8 mouse cellular contexts compared by ENCODE assay signal in the genomic region with DNA sequence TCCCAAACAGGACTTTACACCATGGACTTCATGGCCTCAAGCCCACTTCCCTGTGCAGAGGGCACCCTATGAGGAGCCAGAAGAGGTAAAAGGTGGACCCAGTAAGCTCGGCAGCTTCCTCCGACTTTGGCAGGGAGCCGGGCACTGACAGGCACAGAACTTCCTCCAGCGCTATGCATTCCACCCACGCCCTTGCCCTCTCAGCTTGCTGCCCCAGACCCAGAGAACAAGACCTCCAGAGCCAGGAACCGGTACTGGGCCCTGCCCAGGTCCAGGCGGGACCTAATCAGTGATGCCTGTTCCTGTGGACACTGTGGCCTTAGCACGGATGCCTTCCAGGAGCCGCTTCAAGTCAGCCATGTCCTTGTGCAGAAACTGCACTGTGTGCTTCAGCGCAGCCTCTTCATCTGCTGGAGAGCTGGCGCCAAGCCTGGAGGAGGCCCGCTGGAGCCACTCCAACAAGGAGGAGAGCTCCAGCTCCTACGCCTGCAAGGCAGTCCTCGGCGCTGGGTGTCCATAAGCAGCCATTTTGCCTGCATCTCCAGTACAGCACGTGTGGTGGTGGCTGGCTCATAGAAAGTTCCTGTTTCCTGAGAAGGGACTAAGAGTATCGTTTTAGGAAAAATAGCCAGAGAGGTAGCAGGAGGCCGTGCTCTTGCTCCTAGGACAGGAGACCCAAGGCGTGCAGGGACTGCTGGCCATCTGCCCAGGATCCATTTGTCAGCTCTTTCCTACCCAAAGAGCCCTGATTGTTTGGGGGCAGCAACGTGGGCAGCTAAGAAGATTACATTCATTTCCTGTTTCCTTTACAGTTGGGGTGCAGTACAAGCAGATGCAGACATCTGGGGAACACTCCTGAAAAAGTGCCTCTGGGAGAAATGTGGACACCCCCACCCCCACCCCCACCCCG. TPM values are rescaled to one million over a fixed set of nuclear protein-coding genes. Genes with fewer than 3 reads are reported as not detected.
DNase-seq lines count a peak whose midpoint lies in the region; ATAC-seq lines count a peak whose summit lies in the region.

No protein-coding gene starts in this region.

- no peaks in the 10 kb centered on the region for H3K9me3 ChIP-seq in hindbrain, embryonic 12.5 days (replicated peaks)
- H3K9me3 ChIP-seq in hindbrain, embryonic 10.5 days = no peaks in the 10 kb centered on the region
- no peaks in the 10 kb centered on the region for H3K9me3 ChIP-seq in intestine, embryonic 16.5 days (ENCODE audit: control insufficient read depth, low read length)

- no peak overlapping the region for H3K4me3 ChIP-seq in hindbrain, embryonic 12.5 days
- H3K4me3 ChIP-seq in hindbrain, embryonic 10.5 days = no peak overlapping the region
- H3K4me3 ChIP-seq in intestine, embryonic 16.5 days (ENCODE audit: low read length) = peak overlapping the region; percentile 34

- peaks cover 6% of the 10 kb centered on the region; the same call in 1 of the 2 replicates for H3K4me1 ChIP-seq in hindbrain, embryonic 12.5 days
- no peaks in the 10 kb centered on the region for H3K4me1 ChIP-seq in hindbrain, embryonic 10.5 days (replicated peaks)
- H3K4me1 ChIP-seq in intestine, embryonic 16.5 days (ENCODE audit: control insufficient read depth, insufficient read depth, low read length) = peaks cover 10% of the 10 kb centered on the region

- no peaks in the 10 kb centered on the region for H3K27me3 ChIP-seq in hindbrain, embryonic 12.5 days
- H3K27me3 ChIP-seq in hindbrain, embryonic 10.5 days (ENCODE audit: insufficient read depth, poor library complexity, severe bottlenecking) = 0 out of 2 replicates have a peak, but pooled peaks cover 4% of the 10 kb centered on the region
- no peaks in the 10 kb centered on the region for H3K27me3 ChIP-seq in intestine, embryonic 16.5 days (replicated peaks; ENCODE audit: control insufficient read depth, insufficient read depth, low read length)

- no peak for DNase-seq in hindbrain, embryonic 10.5 days (ENCODE audit: low spot score)
- peak; percentile 94 for DNase-seq in cerebellum, adult 9-11 months
- DNase-seq in gastrocnemius, postnatal 25 days = peak; percentile 90
- peak; percentile 71 to 93 for DNase-seq in left cerebral cortex, adult 9 months (ENCODE audit: low spot score in 2 of 2)
- DNase-seq in testis, postnatal 14 days (ENCODE audit: low spot score) = peak; percentile 88

- H3K9ac ChIP-seq in hindbrain, embryonic 12.5 days = no peak overlapping the region
- H3K9ac ChIP-seq in intestine, embryonic 16.5 days (ENCODE audit: low read depth, low read length) = peak overlapping the region; percentile 65

- H3K27ac ChIP-seq in hindbrain, embryonic 12.5 days = peak overlapping the region; percentile 67
- H3K27ac ChIP-seq in hindbrain, embryonic 10.5 days = no peak overlapping the region
- peak overlapping the region; percentile 96 for H3K27ac ChIP-seq in intestine, embryonic 16.5 days (ENCODE audit: low read length)

- WGBS in hindbrain, embryonic 12.5 days = 79% methylated on average over 21 of the region's 21 CpGs
- WGBS in hindbrain, embryonic 10.5 days = 88% methylated on average over 21 of the region's 21 CpGs
- 40% methylated on average over 21 of the region's 21 CpGs for WGBS in intestine, embryonic 16.5 days

- peak; percentile 38; the same call in 1 of the 2 replicates for ATAC-seq in hindbrain, embryonic 12.5 days (ENCODE audit: low FRiP score)
- peak; percentile 92 for ATAC-seq in intestine, embryonic 16.5 days
- ATAC-seq in megakaryocyte-erythroid progenitor cell, adult 5-6 weeks (replicated peaks; ENCODE audit: low FRiP score, low TSS enrichment, poor library complexity, severe bottlenecking) = peak; percentile 94

- H3K4me2 ChIP-seq in hindbrain, embryonic 12.5 days (replicated peaks) = no peak overlapping the region
- peak overlapping the region; percentile 52 for H3K4me2 ChIP-seq in intestine, embryonic 16.5 days (ENCODE audit: low read depth, low read length)

- H3K36me3 ChIP-seq in hindbrain, embryonic 12.5 days = no peaks in the 10 kb centered on the region
- no peaks in the 10 kb centered on the region for H3K36me3 ChIP-seq in hindbrain, embryonic 10.5 days
- H3K36me3 ChIP-seq in intestine, embryonic 16.5 days (ENCODE audit: control insufficient read depth, insufficient read depth, low read length) = no peaks in the 10 kb centered on the region

RNA-seq across cellular contexts. Expression of a gene that starts 39.1 kb away (rescaled TPM):
- polyA plus RNA-seq in hindbrain, embryonic 12.5 days (2016; fragmentation: Nextera tagmentation; extraction: Ambion mirVana) = 3.2 and 4.0 TPM in 2 replicates
- 2.6 and 2.8 TPM in 2 replicates for polyA plus RNA-seq in hindbrain, embryonic 10.5 days (2016; fragmentation: Nextera tagmentation; extraction: Ambion mirVana)
- total RNA-seq in gastrocnemius, postnatal 25 days (2021) = not detected
- 0.57 and 0.60 TPM in 2 replicates for polyA plus RNA-seq in intestine, embryonic 16.5 days (2015; fragmentation: Nextera tagmentation; extraction: Ambion mirVana)
- total RNA-seq in megakaryocyte-erythroid progenitor cell, adult 5-6 weeks (2014; fragmentation: Nextera tagmentation) = not detected in 2 replicates
- 3.8 TPM in 1 of 2 replicates, not detected in the other for total RNA-seq in megakaryocyte-erythroid progenitor cell, adult 5-6 weeks (2017)

RNA-seq across cellular contexts. Expression of a gene that starts 39.2 kb away (rescaled TPM):
- 7.4 TPM in 2 replicates for polyA plus RNA-seq in hindbrain, embryonic 12.5 days (2016; fragmentation: Nextera tagmentation; extraction: Ambion mirVana)
- polyA plus RNA-seq in hindbrain, embryonic 10.5 days (2016; fragmentation: Nextera tagmentation; extraction: Ambion mirVana) = 4.4 and 4.9 TPM in 2 replicates
- 1 to 10 TPM; 2.0 to 2.2 TPM for total RNA-seq in gastrocnemius, postnatal 25 days (2021)
- polyA plus RNA-seq in intestine, embryonic 16.5 days (2015; fragmentation: Nextera tagmentation; extraction: Ambion mirVana) = 2.1 and 3.2 TPM in 2 replicates
- 11.6 and 16.1 TPM in 2 replicates for total RNA-seq in megakaryocyte-erythroid progenitor cell, adult 5-6 weeks (2014; fragmentation: Nextera tagmentation)
- 3.5 and 12.6 TPM in 2 replicates for total RNA-seq in megakaryocyte-erythroid progenitor cell, adult 5-6 weeks (2017)

Comparison
In these comparisons a context has a peak if more than half of its experiments do, and no peak if none do; other contexts are left out.
1. ATAC-seq: peak in every context shown above with its lines; median percentile 94 in megakaryocyte-erythroid progenitor cell, adult 5-6 weeks; 92 in intestine, embryonic 16.5 days; 38 in hindbrain, embryonic 12.5 days.